ENCODE assay signal across 15 mouse cellular contexts in genomic region chr2:174517141-174518079, GRCm38 (mm10). TPM values are rescaled to one million over a fixed set of nuclear protein-coding genes. Genes with fewer than 3 reads are reported as not detected.
A peak's percentile ranks its signal among the peaks of the same experiment; 100 is the strongest.
DNase-seq lines count a peak whose midpoint lies in the region; ATAC-seq and TF ChIP-seq lines count a peak whose summit lies in the region.
"Had no signal": no experiment of that assay in that cellular context is flagged by ENCODE, and none has a peak within 500 bp of the region (broad histone marks: within the 10 kb centered on the region; RNA-seq: fewer than 3 reads in every experiment).

No protein-coding gene starts in this region.

- peak overlapping the region; percentile 43 for H3K9ac ChIP-seq in CH12.LX (ENCODE audit: insufficient read depth, low read depth)
- no peak overlapping the region for H3K9ac ChIP-seq in midbrain, embryonic 14.5 days (replicated peaks; ENCODE audit: low read length)
- H3K9ac ChIP-seq: midbrain, embryonic 13.5 days; neural tube, embryonic 15.5 days had no signal

- H3K9me3 ChIP-seq in CH12.LX (replicated peaks; ENCODE audit: low read length), result no peaks in the 10 kb centered on the region
- no peaks in the 10 kb centered on the region for H3K9me3 ChIP-seq in midbrain, embryonic 14.5 days (ENCODE audit: control insufficient read depth, low read length)
- H3K9me3 ChIP-seq: midbrain, embryonic 13.5 days; neural tube, embryonic 15.5 days had no signal

- peak overlapping the region; percentile 93 for H3K4me2 ChIP-seq in CH12.LX (ENCODE audit: insufficient read depth, low read depth, poor library complexity, severe bottlenecking)
- H3K4me2 ChIP-seq in midbrain, embryonic 14.5 days (ENCODE audit: low read length), result no peak overlapping the region
- H3K4me2 ChIP-seq: midbrain, embryonic 13.5 days; neural tube, embryonic 15.5 days had no signal

- in situ Hi-C loops in CH12.LX (cut with MboI; ENCODE audit: low pct_ligation_motif_present, low pct_unique_long_range_greater_than_20kb, low sequenced_read_pairs), result no loop called here

- no peaks in the 10 kb centered on the region for H3K79me2 ChIP-seq in CH12.LX (replicated peaks; ENCODE audit: control insufficient read depth, extremely low read depth, insufficient read depth, poor library complexity, severe bottlenecking)

- TF ChIP-seq RAD21 in CH12.LX (IDR thresholded peaks at IDR 0.05; ENCODE audit: low read depth, low read length), result no peak

- peak overlapping the region; percentile 87 for H3K27ac ChIP-seq in CH12.LX (ENCODE audit: insufficient read depth, low read depth)
- H3K27ac ChIP-seq in midbrain, embryonic 14.5 days (replicated peaks; ENCODE audit: low read depth, low read length), result no peak overlapping the region
- H3K27ac ChIP-seq: midbrain, embryonic 13.5 days; neural tube, embryonic 15.5 days had no signal

- H3K36me3 ChIP-seq in CH12.LX (replicated peaks in 1 of 2; ENCODE audit: control insufficient read depth in 1 of 2, insufficient read depth in 1 of 2, low read length in 1 of 2), result no peaks in the 10 kb centered on the region
- no peaks in the 10 kb centered on the region for H3K36me3 ChIP-seq in midbrain, embryonic 14.5 days (ENCODE audit: control insufficient read depth, insufficient read depth, low read length)
- H3K36me3 ChIP-seq: midbrain, embryonic 13.5 days; neural tube, embryonic 15.5 days had no signal

- peak; percentile 22 for TF ChIP-seq POLR2A in CH12.LX (IDR thresholded peaks at IDR 0.05; ENCODE audit: low read depth, low read length)

- H3K27me3 ChIP-seq in CH12.LX (replicated peaks), result no peaks in the 10 kb centered on the region
- H3K27me3 ChIP-seq in midbrain, embryonic 14.5 days (ENCODE audit: control insufficient read depth, insufficient read depth, low read length), result no peaks in the 10 kb centered on the region
- H3K27me3 ChIP-seq: midbrain, embryonic 13.5 days; neural tube, embryonic 15.5 days had no signal

- TF ChIP-seq CTCF in CH12.LX (conservative IDR thresholded peaks at IDR 0.05 in 1 of 2, IDR thresholded peaks at IDR 0.05 in 1 of 2; ENCODE audit: low read depth in 2 of 2, low read length in 2 of 2), result no peak

- WGBS in midbrain, embryonic 14.5 days, result 73% methylated on average over 8 of the region's 8 CpGs

- ATAC-seq in midbrain, embryonic 14.5 days (ENCODE audit: low FRiP score, low TSS enrichment), result no peak
- ATAC-seq: midbrain, embryonic 13.5 days had no signal

- peak; percentile 80 for DNase-seq in CD4-positive helper T cell, adult 2 months (ENCODE audit: low read depth, low spot score)
- peak; percentile 73 for DNase-seq in CH12.LX (ENCODE audit: extremely low read depth)
- peak; percentile 18 for DNase-seq in kidney, postnatal 10 days
- peak; percentile 11 for DNase-seq in lung, postnatal 14 days
- no peak for DNase-seq in retina, embryonic 14.5 days (ENCODE audit: low spot score)
- no peak for DNase-seq in midbrain, embryonic 14.5 days
- no peak for DNase-seq in frontal cortex, postnatal 25 days (ENCODE audit: low spot score in 2 of 2)
- DNase-seq: adrenal gland, postnatal 25 days; cerebellum, postnatal 14 days; gastrocnemius, postnatal 14 days; left cerebral cortex, postnatal 4 days; thymus, postnatal 36 days had no signal

- peaks cover 29 to 52% of the 10 kb centered on the region in 2 experiments for H3K4me1 ChIP-seq in CH12.LX (ENCODE audit: control insufficient read depth in 1 of 2, insufficient read depth in 2 of 2)
- H3K4me1 ChIP-seq in midbrain, embryonic 14.5 days (ENCODE audit: control insufficient read depth, insufficient read depth, low read length), result no peaks in the 10 kb centered on the region
- H3K4me1 ChIP-seq: midbrain, embryonic 13.5 days; neural tube, embryonic 15.5 days had no signal

- TF ChIP-seq EP300 in CH12.LX (IDR thresholded peaks at IDR 0.05; ENCODE audit: low read length), result peak; percentile 53

- H3K4me3 ChIP-seq in CH12.LX (replicated peaks in 1 of 3; ENCODE audit: low read depth in 2 of 3, low read length in 2 of 3, poor library complexity in 1 of 3), result peak overlapping the region in 1 of 3 experiments; percentile 19
- H3K4me3 ChIP-seq in midbrain, embryonic 14.5 days (replicated peaks; ENCODE audit: low read depth, low read length), result no peak overlapping the region
- H3K4me3 ChIP-seq: erythroblast, embryonic 14.5 days; midbrain, embryonic 13.5 days; neural tube, embryonic 15.5 days had no signal

- dilution Hi-C loops in CH12.LX (cut with MboI; ENCODE audit: extremely low pct_ligation_motif_present, extremely low pct_unique_long_range_greater_than_20kb, low sequenced_read_pairs), result no loop called here

TF ChIP-seq in CH12.LX, 34 proteins besides CTCF, POLR2A, EP300 and RAD21:
- TF ChIP-seq ZMIZ1 (IDR thresholded peaks at IDR 0.05; ENCODE audit: low read depth, low read length) (0 out of 2 replicates have a peak, but pooled peaks have one; percentile 42), ZC3H11A (IDR thresholded peaks at IDR 0.05; ENCODE audit: low read depth, low read length) (no peak), TCF12 (IDR thresholded peaks at IDR 0.05; ENCODE audit: low read depth, low read length) (peak; percentile 23), E2F4 (IDR thresholded peaks at IDR 0.05; ENCODE audit: insufficient replicate concordance, low read depth, low read length) (no peak), TBP (conservative IDR thresholded peaks at IDR 0.05; ENCODE audit: low read depth, low read length) (no peak), ETS1 (conservative IDR thresholded peaks at IDR 0.05; ENCODE audit: low read depth, low read length) (no peak; the same call in 1 of the 2 replicates), MAX (IDR thresholded peaks at IDR 0.05; ENCODE audit: low read length) (no peak), ZKSCAN1 (IDR thresholded peaks at IDR 0.05; ENCODE audit: borderline replicate concordance, low read depth, low read length) (no peak), USF1 (IDR thresholded peaks at IDR 0.05; ENCODE audit: low read depth, low read length) (no peak), NELFE (IDR thresholded peaks at IDR 0.05; ENCODE audit: low read depth, low read length) (0 out of 2 replicates have a peak, but pooled peaks have one; percentile 30), PAX5 (IDR thresholded peaks at IDR 0.05; ENCODE audit: low read length) (no peak), ELF1 (IDR thresholded peaks at IDR 0.05; ENCODE audit: low read depth, low read length) (no peak), MXI1 (IDR thresholded peaks at IDR 0.05; ENCODE audit: low read depth, low read length) (no peak; the same call in 1 of the 2 replicates), CHD1 (IDR thresholded peaks at IDR 0.05; ENCODE audit: low read depth, low read length) (no peak; the same call in 1 of the 2 replicates), BHLHE40 (IDR thresholded peaks at IDR 0.05; ENCODE audit: low read depth, low read length) (no peak), HCFC1 (IDR thresholded peaks at IDR 0.05; ENCODE audit: low read depth, low read length) (peak; percentile 52), JUN (IDR thresholded peaks at IDR 0.05; ENCODE audit: insufficient read depth, low read depth, low read length) (no peak), SMC3 (IDR thresholded peaks at IDR 0.05; ENCODE audit: low read depth, low read length) (no peak), MEF2A (IDR thresholded peaks at IDR 0.05; ENCODE audit: borderline replicate concordance, low read depth, low read length) (no peak; the same call in 1 of the 2 replicates), KAT2A (IDR thresholded peaks at IDR 0.05; ENCODE audit: insufficient replicate concordance, low read length) (no peak), CHD2 (IDR thresholded peaks at IDR 0.05; ENCODE audit: low read length) (no peak), POLR2AphosphoS2 (IDR thresholded peaks at IDR 0.05; ENCODE audit: low read depth, low read length) (no peak), MAZ (IDR thresholded peaks at IDR 0.05; ENCODE audit: low read depth, low read length) (no peak), USF2 (conservative IDR thresholded peaks at IDR 0.05; ENCODE audit: low read depth, low read length) (no peak), JUND (conservative IDR thresholded peaks at IDR 0.05; ENCODE audit: low read depth, low read length) (no peak), MAFK (IDR thresholded peaks at IDR 0.05; ENCODE audit: insufficient replicate concordance, low read length) (peak; percentile 78; the same call in 1 of the 2 replicates), RCOR1 (conservative IDR thresholded peaks at IDR 0.05; ENCODE audit: low read depth, low read length) (0 out of 2 replicates have a peak, but pooled peaks have one; percentile 5), UBTF (IDR thresholded peaks at IDR 0.05; ENCODE audit: low read depth, low read length) (no peak), GABPA (IDR thresholded peaks at IDR 0.05; ENCODE audit: insufficient replicate concordance, low read depth, low read length) (no peak), MYC (IDR thresholded peaks at IDR 0.05; ENCODE audit: low read depth, low read length) (no peak), NRF1 (IDR thresholded peaks at IDR 0.05; ENCODE audit: low read depth, low read length) (no peak), ZNF384 (IDR thresholded peaks at IDR 0.05; ENCODE audit: low read depth, low read length) (no peak), IRF4 (IDR thresholded peaks at IDR 0.05; ENCODE audit: low read depth, low read length) (0 out of 2 replicates have a peak, but pooled peaks have one; percentile 48), SIN3A (IDR thresholded peaks at IDR 0.05; ENCODE audit: low read length) (peak; percentile 41; the same call in 1 of the 2 replicates)
TF ChIP-seq in CH12.LX: peak in this region for 8.

RNA-seq across cellular contexts. Expression of gene Prelid3b, which starts 44.5 kb away (rescaled TPM):
- 90.3 and 123 TPM in 2 replicates for total RNA-seq in CH12.LX (2012; rRNA removed)
- total RNA-seq in CH12.LX (2014; rRNA removed), result 187 TPM in 2 replicates
- 179 TPM in 2 replicates for polyA plus RNA-seq in CH12.LX (2012; ENCODE audit: insufficient read length, low read depth)
- 98.4 and 110 TPM in 2 replicates for polyA plus RNA-seq in midbrain, embryonic 14.5 days (2014; fragmentation: Nextera tagmentation; extraction: Ambion mirVana)

RNA-seq across cellular contexts. Expression of gene Atp5e, which starts 53.5 kb away (rescaled TPM):
- 699 and 716 TPM in 2 replicates for total RNA-seq in CH12.LX (2012; rRNA removed)
- 664 and 673 TPM in 2 replicates for total RNA-seq in CH12.LX (2014; rRNA removed)
- polyA plus RNA-seq in CH12.LX (2012; ENCODE audit: insufficient read length, low read depth), result 251 and 338 TPM in 2 replicates
- polyA plus RNA-seq in midbrain, embryonic 14.5 days (2014; fragmentation: Nextera tagmentation; extraction: Ambion mirVana), result 771 and 1,008 TPM in 2 replicates

Comparison
In these comparisons a context has a peak if more than half of its experiments do, and no peak if none do; other contexts are left out.
1. DNase-seq: peak in CD4-positive helper T cell, adult 2 months (single experiment), CH12.LX (single experiment), kidney, postnatal 10 days (single experiment) and lung, postnatal 14 days (single experiment); none in retina, embryonic 14.5 days (single experiment), midbrain, embryonic 14.5 days (single experiment) and frontal cortex, postnatal 25 days (0 of 2).